Mouse (Mus musculus): ENCODE results near the gene Fmo5. TPM values are rescaled to one million over a fixed set of nuclear protein-coding genes. Genes with fewer than 3 reads are reported as not detected.

The Fmo5 gene
- polyA plus RNA-seq, 1 experiment from 2014 or later: 6.1 TPM

- H3K36me3 ChIP-seq (ENCODE audit: insufficient read depth, low read length): no peaks in the 10 kb centered on the region
- no peak overlapping the region for H3K27ac ChIP-seq (ENCODE audit: low read length)
- peaks cover 11% of the 10 kb centered on the region; the same call in 1 of the 2 replicates for H3K4me1 ChIP-seq (ENCODE audit: insufficient read depth, low read depth, low read length)
- peak overlapping the region; percentile 23; the same call in 1 of the 2 replicates for H3K9ac ChIP-seq (replicated peaks; ENCODE audit: low read depth)
- H3K27me3 ChIP-seq (replicated peaks; ENCODE audit: insufficient read depth, low read length): no peaks in the 10 kb centered on the region
- WGBS: 3% methylated on average over 33 of the region's 33 CpGs
- DNase-seq (ENCODE audit: low spot score) (peak; percentile 87), ATAC-seq (0 out of 2 replicates have a peak, but pooled peaks have one; percentile 9)
- H3K9me3 ChIP-seq (ENCODE audit: low read length): no peaks in the 10 kb centered on the region
- H3K4me2 ChIP-seq (replicated peaks; ENCODE audit: low read depth, low read length): peak overlapping the region; percentile 82
- peak overlapping the region; percentile 39 for H3K4me3 ChIP-seq (ENCODE audit: low read depth, low read length)
- peak; percentile 79 for TF ChIP-seq CTCF (IDR thresholded peaks at IDR 0.05)
- peak; percentile 18; the same call in 1 of the 2 replicates for TF ChIP-seq EP300 (IDR thresholded peaks at IDR 0.05)
Measured at GRCm38 (mm10) chr3:97681321-97682158, 52.9 kb downstream of the Fmo5 start.

GRCm38 (mm10) chr3:97682159-97682502, 53.5 kb downstream of the Fmo5 start:
- Histone ChIP-seq H3K9me3 (ENCODE audit: low read length) (no peaks in the 10 kb centered on the region), H3K4me3 (ENCODE audit: low read depth, low read length) (peak overlapping the region; percentile 39), H3K9ac (replicated peaks; ENCODE audit: low read depth) (no peak overlapping the region), H3K36me3 (ENCODE audit: insufficient read depth, low read length) (no peaks in the 10 kb centered on the region), H3K27me3 (replicated peaks; ENCODE audit: insufficient read depth, low read length) (no peaks in the 10 kb centered on the region), H3K4me1 (ENCODE audit: insufficient read depth, low read depth, low read length) (peaks cover 11% of the 10 kb centered on the region; the same call in 1 of the 2 replicates), H3K27ac (ENCODE audit: low read length) (no peak overlapping the region), H3K4me2 (replicated peaks; ENCODE audit: low read depth, low read length) (peak overlapping the region; percentile 82)
- TF ChIP-seq CTCF (IDR thresholded peaks at IDR 0.05) (no peak), EP300 (IDR thresholded peaks at IDR 0.05) (no peak)
- ATAC-seq (no peak), DNase-seq (ENCODE audit: low spot score) (no peak)
- 2% methylated on average over 11 of the region's 11 CpGs for WGBS

GRCm38 (mm10) chr3:97682576-97682975, 54.0 kb downstream of the Fmo5 start:
- Histone ChIP-seq H3K9ac (replicated peaks; ENCODE audit: low read depth) (no peak overlapping the region), H3K27me3 (replicated peaks; ENCODE audit: insufficient read depth, low read length) (no peaks in the 10 kb centered on the region), H3K9me3 (ENCODE audit: low read length) (no peaks in the 10 kb centered on the region), H3K4me3 (ENCODE audit: low read depth, low read length) (0 out of 2 replicates have a peak overlapping the region, but pooled peaks have one; percentile 39), H3K36me3 (ENCODE audit: insufficient read depth, low read length) (no peaks in the 10 kb centered on the region), H3K4me1 (ENCODE audit: insufficient read depth, low read depth, low read length) (peaks cover 11% of the 10 kb centered on the region; the same call in 1 of the 2 replicates), H3K27ac (ENCODE audit: low read length) (no peak overlapping the region), H3K4me2 (replicated peaks; ENCODE audit: low read depth, low read length) (peak overlapping the region; percentile 82)
- TF ChIP-seq CTCF (IDR thresholded peaks at IDR 0.05) (no peak), EP300 (IDR thresholded peaks at IDR 0.05) (no peak)
- ATAC-seq: no peak
- no peak for DNase-seq (ENCODE audit: low spot score)
- WGBS: 30% methylated on average over 5 of the region's 5 CpGs

DNA sequence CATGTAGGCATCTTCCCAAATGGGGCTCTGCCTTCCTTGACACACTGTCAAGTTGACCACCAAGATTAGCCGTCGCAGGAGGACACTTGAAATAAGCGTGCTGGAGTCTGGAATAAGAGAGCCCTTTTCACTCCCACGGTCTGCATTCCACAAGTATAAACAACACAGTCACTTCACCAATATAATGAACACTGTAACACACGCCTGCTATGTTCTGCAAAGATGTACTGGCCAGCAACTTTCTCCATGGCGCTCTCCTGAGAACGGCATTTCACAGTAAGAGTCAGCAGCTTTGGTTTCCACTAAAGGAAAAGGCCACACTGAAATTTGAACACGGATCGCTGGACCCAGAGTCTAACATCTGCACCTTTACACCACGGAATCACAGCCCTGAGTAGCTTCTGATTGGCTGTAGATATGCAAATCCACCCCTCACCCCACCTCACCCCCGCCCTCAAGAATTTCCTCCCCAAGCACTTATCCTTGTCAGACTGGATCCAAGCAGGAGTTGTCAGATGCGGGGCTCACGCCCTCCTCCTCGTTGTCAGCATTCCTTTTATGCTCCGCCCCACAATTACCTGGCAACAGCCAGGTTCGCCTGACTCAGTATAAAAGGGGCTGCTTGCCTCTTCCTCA, 55.1 kb downstream of the Fmo5 start:
- peak; percentile 90 for DNase-seq (ENCODE audit: low spot score)
- peak overlapping the region; percentile 77 for H3K27ac ChIP-seq (ENCODE audit: low read length)
- 0 out of 2 replicates have a peak overlapping the region, but pooled peaks have one; percentile 19 for H3K4me2 ChIP-seq (replicated peaks; ENCODE audit: low read depth, low read length)
- 12% methylated on average over 16 of the region's 16 CpGs for WGBS
- H3K9ac ChIP-seq (replicated peaks; ENCODE audit: low read depth): no peak overlapping the region
- H3K36me3 ChIP-seq (ENCODE audit: insufficient read depth, low read length): no peaks in the 10 kb centered on the region
- no peak overlapping the region for H3K4me3 ChIP-seq (ENCODE audit: low read depth, low read length)
- peak; percentile 1; the same call in 1 of the 2 replicates for TF ChIP-seq CTCF (IDR thresholded peaks at IDR 0.05)
- TF ChIP-seq EP300 (IDR thresholded peaks at IDR 0.05): peak; percentile 71
- no peaks in the 10 kb centered on the region for H3K27me3 ChIP-seq (replicated peaks; ENCODE audit: insufficient read depth, low read length)
- no peaks in the 10 kb centered on the region for H3K9me3 ChIP-seq (ENCODE audit: low read length)
- ATAC-seq: peak; percentile 88
- peaks cover 11% of the 10 kb centered on the region; the same call in 1 of the 2 replicates for H3K4me1 ChIP-seq (ENCODE audit: insufficient read depth, low read depth, low read length)

DNA sequence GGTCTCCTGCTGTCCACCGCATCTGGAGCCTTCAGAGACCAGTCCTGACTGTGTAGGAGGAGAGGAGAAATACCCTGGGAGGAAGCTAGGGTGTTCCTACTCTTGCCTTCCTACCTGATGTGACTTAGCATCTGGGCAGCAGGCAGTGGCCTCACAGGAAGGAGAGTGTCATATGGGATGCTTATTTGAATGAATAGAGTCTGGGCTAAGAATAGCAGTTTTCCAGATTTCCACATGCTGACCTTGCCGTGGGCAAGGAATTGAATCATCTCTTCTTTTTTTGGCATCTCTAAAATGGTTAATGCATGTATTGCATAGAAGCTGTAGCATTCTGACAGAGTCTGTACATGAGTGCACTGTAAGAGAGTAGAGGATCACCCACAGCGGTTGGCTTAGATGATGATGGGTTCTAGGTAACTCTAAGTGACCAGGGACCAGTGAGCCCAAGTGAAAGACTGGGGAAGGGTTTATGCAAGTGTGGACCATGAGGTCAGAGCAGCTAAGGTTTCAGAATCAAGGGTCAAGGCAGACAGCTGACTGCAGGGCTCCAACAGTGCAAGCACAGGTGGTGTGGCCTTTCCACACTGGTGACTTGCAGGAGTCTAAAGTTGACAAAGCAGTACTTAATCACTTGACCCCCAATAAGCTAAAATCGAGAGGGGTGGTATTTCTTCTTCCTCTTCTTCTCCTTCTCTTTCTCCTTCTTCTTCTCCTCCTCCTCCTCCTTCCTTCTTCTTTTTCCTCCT, 57.9 kb downstream of the Fmo5 start:
- peaks cover 7% of the 10 kb centered on the region; the same call in 1 of the 2 replicates for H3K4me1 ChIP-seq (ENCODE audit: insufficient read depth, low read depth, low read length)
- H3K36me3 ChIP-seq (ENCODE audit: insufficient read depth, low read length): no peaks in the 10 kb centered on the region
- no peaks in the 10 kb centered on the region for H3K27me3 ChIP-seq (replicated peaks; ENCODE audit: insufficient read depth, low read length)
- H3K4me3 ChIP-seq (ENCODE audit: low read depth, low read length): no peak overlapping the region
- DNase-seq (ENCODE audit: low spot score) (no peak), ATAC-seq (no peak)
- no peak overlapping the region for H3K27ac ChIP-seq (ENCODE audit: low read length)
- H3K4me2 ChIP-seq (replicated peaks; ENCODE audit: low read depth, low read length): no peak overlapping the region
- no peaks in the 10 kb centered on the region for H3K9me3 ChIP-seq (ENCODE audit: low read length)
- TF ChIP-seq CTCF (IDR thresholded peaks at IDR 0.05): no peak
- no peak for TF ChIP-seq EP300 (IDR thresholded peaks at IDR 0.05)
- 67% methylated on average over 4 of the region's 4 CpGs for WGBS
- no peak overlapping the region for H3K9ac ChIP-seq (replicated peaks; ENCODE audit: low read depth)

- DNase-seq (ENCODE audit: low spot score) (no peak), ATAC-seq (no peak)
- Histone ChIP-seq H3K36me3 (ENCODE audit: insufficient read depth, low read length) (no peaks in the 10 kb centered on the region), H3K9ac (replicated peaks; ENCODE audit: low read depth) (no peak overlapping the region), H3K4me1 (ENCODE audit: insufficient read depth, low read depth, low read length) (no peaks in the 10 kb centered on the region), H3K4me3 (ENCODE audit: low read depth, low read length) (no peak overlapping the region), H3K9me3 (ENCODE audit: low read length) (no peaks in the 10 kb centered on the region), H3K27ac (ENCODE audit: low read length) (no peak overlapping the region), H3K4me2 (replicated peaks; ENCODE audit: low read depth, low read length) (no peak overlapping the region), H3K27me3 (replicated peaks; ENCODE audit: insufficient read depth, low read length) (no peaks in the 10 kb centered on the region)
- 58% methylated on average over 2 of the region's 2 CpGs for WGBS
- TF ChIP-seq CTCF (IDR thresholded peaks at IDR 0.05) (no peak), EP300 (IDR thresholded peaks at IDR 0.05) (no peak)
Measured at GRCm38 (mm10) chr3:97689289-97689688, 60.7 kb downstream of the Fmo5 start.

Measured in lung, postnatal 0 days (tissue).